Mouse (Mus musculus) activated CD4-positive, CD25-positive, alpha-beta regulatory T cell, adult 4 months (primary cell): ENCODE results near the gene Atxn2. TPM values are rescaled to one million over a fixed set of nuclear protein-coding genes. Genes with fewer than 3 reads are reported as not detected.
A peak's percentile ranks its signal among the peaks of the same experiment; 100 is the strongest.
"Not testable (repeated sequence)": the region's sequence is repeated elsewhere in the genome, so short reads cannot be mapped to it uniquely, and the experiment has no call there.

Experiments
- ATAC-seq: one replicate; pipeline ENCODE4 v1.8.0; 2017
- polyA plus RNA-seq, 2 experiments: library from polyadenylated mRNA; unstranded; fragments of 100-300 nt; shearing (Covaris generic); gene quantifications; one replicate each; pipeline ENCODE4 v1.2.1; 2017

The Atxn2 gene
- polyA plus RNA-seq, 2 experiments from 2014 or later: 22.6 to 27.5 TPM

DNA sequence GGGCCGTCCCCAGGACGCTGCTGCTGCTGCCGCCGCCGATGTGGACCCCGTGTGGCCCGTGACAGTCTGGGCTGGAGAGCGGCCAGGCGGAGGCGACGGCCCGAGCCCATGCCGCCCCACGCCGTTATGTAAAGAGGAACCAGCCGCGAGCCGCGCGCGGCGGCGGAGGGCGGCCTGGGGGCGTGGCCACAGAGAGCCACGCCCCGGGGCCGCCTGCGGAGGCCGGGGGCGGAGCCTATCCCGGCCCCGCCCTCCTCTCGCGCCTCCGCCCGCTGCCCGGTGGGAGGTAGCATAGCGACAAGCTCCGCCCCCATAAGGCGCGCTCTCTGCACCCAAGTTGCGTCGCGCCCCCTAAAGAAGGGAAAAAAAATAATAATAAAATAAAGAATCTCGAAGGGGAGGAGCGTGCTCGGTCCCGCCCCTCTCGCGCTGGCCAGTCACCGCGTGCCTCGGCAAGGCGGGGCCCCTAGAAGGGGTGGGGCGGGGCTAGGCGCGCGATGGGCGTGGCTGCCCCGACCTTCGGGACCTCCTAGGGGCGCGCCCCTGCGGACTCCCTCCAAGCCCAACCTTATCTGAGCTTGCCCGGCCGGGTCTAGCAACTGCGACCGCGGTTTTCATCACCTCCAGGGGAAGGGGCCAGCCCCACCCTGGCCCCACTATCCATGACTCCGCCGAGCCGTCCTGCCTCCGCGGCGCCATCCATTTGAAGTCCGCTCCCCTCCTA, 125.7 kb downstream of the Atxn2 start:
- peak; percentile 66 for ATAC-seq

DNA sequence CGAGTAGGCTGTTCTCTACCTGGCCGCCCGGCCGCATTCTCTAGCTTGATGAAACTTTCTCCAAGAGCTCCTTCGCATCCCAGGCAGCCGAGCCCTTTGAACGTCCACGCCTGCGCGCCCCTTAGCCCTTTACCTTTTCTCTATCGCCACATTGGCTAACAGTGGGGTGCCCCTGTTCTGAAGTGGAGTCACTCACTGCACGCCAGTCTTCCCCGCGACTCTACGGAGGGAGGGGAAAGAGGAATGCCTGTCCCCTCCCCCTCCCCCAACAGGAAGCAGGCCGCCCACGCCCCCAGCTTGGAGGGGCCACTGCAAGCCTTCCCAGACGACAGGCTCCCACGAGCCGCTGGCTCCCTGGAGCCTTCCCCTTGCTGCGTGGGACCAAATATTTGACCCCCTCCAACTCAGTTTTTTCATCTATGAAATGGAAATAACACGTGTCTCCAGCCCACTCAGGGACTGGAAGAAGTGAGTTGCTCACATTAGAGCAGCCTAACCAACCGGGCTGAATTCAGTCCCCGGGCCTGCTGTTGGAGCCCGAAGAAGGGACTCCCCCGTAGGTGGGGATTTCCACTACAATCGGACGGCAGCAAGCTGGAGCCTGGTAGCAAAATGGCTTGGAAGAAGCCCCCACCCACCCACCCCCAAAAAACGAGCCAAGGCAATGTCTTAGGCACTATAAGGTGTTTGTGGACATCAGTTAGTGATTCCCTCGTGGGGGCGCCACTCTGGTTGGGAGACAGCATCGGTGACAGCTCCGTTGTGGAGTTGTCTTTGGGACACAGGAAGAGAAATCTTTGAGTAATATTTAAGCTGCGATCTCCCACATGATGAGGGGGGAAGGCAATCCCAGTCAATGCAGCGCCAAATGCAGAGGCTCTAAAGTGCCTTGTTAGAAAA, 126.6 kb downstream of the Atxn2 start, which contains the start of gene Sh2b3:
Gene Sh2b3, minus strand, starts transcription at position 206 of the 900 bp plus-strand sequence.
- peak; percentile 10 for ATAC-seq

- peak; percentile 11 for ATAC-seq
Measured at GRCm38 (mm10) chr5:121838341-121839127, 127.4 kb downstream of the Atxn2 start.

DNA sequence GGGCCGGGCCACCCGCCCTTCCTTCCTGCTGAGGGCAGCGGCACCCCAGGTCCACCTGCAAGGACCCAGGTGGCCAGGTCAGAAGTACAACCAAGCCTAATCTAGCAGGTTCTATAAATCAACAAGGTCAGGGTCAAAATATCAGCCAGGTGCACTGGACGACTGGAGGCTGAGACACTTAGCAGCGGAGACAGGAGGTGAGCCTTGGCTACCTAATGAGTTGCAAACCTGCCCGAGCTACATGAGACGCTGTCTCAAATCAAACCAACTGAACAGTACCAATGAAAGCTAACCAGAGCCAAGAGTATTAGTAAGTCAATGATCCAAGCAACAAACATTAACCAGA, 128.0 kb downstream of the Atxn2 start:
- ATAC-seq: no peak

DNA sequence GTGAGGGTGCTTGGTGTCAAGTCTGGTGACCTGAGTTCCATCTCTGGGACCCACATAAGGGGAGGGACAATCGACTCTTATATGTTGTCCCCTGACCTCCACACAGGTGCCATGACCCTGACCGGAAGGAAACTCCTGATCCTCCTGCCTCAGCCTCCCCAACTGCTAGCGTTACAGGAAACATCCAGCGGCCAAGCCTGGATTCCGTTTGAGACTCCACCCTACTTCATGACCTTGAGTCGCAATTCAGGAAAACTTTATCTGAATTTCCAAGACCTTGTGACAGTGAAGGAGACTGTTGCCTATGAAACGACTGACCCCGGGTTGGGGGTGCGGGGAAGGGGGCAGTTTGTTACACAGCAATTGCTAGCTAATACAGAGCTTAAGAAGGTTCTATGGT, 130.4 kb downstream of the Atxn2 start:
- ATAC-seq: no peak

DNA sequence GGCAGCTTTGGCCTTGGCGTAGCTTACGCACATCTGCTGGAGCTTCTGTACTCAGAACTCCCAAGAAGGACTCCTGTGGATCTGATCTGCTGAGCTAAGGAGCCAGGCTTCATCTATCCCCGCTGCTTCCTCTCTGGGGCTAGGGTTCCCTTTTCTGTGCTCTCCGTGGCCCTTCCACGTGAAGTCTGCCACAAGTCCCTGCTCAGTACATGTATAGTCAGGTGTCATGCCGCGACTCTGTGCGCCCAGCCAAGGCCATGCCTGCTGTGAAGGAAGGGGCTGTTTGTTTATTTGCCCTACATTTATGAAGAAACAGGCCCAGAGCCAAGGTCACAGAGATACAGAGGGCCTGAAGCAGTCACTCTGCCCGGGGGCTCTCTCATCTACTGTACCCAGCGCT, 130.8 kb downstream of the Atxn2 start:
- ATAC-seq: no peak

DNA sequence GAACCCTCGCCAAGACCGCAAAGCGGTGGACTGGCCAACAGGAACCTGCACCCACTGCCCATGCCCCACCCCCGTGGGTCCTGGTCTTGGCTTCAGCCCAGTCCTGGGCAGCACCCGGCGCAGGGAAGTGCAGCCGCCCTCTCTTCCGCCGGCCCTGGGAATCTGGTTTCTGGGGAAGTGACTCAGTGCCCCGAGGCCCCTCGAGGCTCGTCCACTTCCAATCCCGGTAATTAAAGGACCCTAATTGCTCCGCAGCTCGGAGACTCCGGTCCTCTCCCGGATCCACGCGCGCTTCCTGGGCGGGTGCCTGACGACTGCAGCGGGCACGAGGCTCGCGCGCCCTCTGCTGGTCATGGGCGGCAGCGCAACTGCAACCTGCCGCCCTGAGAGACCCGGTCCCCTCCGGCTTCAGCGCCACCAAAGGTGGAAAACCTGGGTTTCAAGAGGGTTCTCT, 131.6 kb downstream of the Atxn2 start:
- peak; percentile 44 for ATAC-seq

DNA sequence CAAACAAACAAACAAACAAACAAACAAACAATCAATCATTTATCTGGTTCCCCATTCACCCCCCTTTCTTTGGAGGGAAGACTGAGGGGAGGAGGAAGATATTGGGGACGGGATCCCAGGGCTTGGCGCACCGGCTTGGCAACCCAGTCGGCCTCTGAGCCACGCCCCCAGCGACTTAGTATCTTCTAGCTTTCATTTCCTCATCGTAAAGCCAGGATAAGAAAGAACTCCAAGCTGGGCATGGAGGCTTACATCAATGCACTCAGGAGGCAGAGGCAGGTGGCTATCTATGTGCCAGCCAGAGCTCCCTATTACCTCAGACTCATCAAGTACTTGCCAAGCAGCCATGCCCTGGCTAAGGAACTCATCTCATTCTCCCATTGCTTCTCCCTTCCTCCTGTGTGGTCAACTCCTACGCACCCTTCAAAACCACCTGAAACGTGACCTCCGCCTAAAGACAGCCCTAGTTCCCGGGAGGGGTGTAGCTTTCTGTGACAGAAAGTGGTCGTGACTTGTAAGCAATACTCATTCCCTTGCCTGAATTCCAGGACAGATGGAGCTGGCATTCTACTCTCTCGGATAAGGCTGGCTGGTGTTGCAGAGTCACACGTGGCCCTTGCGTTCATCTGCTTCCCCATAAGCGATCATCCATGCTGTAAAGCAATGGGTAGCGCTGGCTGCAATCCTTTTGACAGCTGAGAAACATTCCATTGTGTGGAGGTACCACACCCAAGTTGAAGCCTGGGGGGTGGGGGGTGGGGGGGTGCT, 132.2 kb downstream of the Atxn2 start:
- ATAC-seq: no peak

DNA sequence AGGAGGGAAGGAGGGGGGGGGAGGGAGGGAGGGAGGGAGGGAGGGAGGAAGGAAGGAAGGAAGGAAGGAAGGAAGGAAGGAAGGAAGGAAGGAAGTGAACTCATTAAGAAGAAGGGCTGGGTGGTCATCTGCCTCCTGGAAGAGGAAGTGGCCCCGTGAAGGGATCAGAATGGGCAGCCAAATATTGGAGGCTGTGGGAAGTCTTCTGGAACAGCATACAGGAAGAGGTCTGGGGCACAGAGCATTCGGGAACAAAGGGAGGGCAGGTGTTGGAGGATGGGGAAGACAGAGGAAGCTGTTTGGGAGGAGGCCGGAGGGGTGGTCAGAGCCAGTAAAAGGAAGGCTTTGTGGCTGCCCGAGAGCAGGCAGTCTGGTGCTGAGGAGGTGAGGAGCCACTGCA, 134.2 kb downstream of the Atxn2 start:
- ATAC-seq: no peak

- ATAC-seq: no peak
Measured at GRCm38 (mm10) chr5:121846322-121846721, 135.2 kb downstream of the Atxn2 start.

DNA sequence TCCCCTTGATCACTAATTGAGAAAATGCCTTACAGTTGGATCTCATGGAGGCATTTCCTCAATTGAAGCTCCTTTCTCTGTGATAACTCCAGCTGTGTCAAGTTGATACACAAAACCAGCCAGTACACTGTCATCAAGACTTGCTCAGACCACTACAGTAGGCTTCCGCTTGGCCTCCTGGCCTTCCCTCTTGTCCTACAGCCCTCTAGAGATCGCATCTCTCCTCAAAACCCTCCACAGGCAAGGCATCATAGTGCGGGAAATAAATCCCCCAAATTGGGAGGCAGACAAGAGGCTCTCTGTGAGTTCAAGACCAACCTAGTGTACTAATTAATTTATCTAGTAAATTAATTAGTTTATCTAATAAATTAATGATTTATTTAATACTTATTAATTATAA, 136.1 kb downstream of the Atxn2 start:
- ATAC-seq: not testable (repeated sequence)

- peak; percentile 22 for ATAC-seq
Measured at GRCm38 (mm10) chr5:121848035-121848519, 136.9 kb downstream of the Atxn2 start.

- ATAC-seq: peak; percentile 93
Measured at GRCm38 (mm10) chr5:121848743-121849142, 137.6 kb downstream of the Atxn2 start, which contains the start of gene Pheta1. Pheta1 (plus strand) TSS chr5:121848984.

DNA sequence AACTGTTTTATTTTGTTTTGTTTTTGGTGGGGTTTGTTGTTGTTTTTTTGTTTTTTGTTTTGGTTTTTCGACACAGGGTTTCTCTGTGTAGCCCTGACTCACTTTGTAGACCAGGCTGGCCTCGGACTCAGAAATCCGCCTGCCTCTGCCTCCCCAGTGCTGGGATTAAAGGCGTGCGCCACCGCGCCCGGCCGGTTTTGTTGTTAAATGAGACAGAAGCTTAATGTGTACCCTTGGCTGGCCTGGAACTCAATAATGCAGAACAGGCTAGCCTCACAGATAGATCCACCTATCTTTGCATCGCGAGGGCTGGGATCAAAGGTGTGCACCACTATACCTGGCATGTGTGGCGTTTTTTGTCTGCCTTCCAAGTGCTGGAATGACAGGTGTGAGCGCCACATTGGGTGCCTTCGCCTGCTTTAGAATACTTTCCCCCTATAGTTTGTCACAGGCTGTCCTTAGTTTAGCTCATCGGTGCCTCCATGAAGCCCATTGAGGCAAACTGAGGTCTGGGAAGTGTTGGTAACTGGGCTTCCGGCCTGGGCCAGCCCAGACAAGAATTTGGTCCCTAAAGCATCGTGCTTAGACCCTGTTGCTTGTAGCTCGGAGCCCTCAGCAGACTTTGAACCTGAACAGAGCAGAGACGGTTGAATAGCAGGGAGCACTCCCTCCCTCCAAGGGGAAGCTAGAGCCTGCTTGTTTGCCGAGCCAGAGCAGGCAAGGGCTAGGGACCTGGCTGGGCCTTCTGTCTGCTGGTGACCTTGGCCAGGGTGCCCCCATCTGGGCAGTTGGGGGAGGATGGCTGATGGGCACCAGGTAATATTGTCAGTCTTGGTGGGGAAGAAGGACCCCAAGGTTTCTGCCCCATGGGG, 138.6 kb downstream of the Atxn2 start:
- ATAC-seq: no peak

- no peak for ATAC-seq
Measured at GRCm38 (mm10) chr5:121853368-121854051, 142.4 kb downstream of the Atxn2 start.

DNA sequence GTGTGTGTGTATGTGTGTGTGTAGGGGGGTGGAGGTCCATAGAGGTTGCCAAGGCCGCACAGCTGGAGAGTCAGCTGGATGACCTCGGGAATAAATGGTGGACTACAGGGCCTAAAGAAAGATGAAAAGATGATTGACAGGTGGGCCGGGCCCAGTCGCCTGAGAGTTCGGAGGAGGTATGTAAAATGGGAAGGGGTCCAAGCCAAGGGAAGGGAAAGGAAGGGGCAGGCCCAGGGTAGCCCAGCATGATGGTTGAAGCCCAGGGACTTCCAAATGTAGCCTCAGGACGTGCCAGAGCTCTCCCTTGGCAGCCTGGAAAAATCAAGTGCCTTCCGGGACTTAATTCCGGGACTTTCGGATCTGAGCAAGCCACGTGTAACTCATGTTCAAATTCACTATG, 143.6 kb downstream of the Atxn2 start:
- no peak for ATAC-seq

GRCm38 (mm10) chr5:121856740-121857139, 145.6 kb downstream of the Atxn2 start:
- no peak for ATAC-seq

GRCm38 (mm10) chr5:121858427-121858826, 147.3 kb downstream of the Atxn2 start:
- no peak for ATAC-seq

GRCm38 (mm10) chr5:121861964-121862363, 150.8 kb downstream of the Atxn2 start:
- ATAC-seq: no peak

GRCm38 (mm10) chr5:121864330-121864729, 153.2 kb downstream of the Atxn2 start:
- no peak for ATAC-seq
